Mouse (Mus musculus): ENCODE measurements at regions not wholly inside any gene's neighbourhood (a gene's known extent, or its start where the extent isn't known, plus 50 kb on each side); places are given as distances from the start of the nearest gene placed in this dataset.

DNA sequence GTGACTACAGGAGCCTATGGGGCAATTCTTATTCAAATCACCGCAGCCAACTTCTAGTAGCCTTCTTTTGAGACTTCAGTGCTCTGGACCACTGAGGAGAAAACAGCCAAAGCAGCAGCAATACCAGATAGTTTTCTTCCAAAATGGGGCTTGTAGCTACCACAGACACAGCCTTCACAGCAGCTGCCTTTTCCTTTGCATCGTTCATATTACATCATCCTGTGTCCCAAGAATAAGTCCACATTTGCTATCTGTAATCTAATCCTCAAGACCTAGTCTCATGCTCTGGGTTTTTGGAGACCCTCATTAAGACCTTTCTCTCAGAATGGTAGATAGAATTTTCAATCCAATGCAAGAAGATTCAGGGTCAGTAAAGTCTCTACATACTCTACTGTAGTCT, 258.2 kb upstream of the Rbms1 start:
- dilution Hi-C loops (cut with MboI; ENCODE audit: extremely low pct_ligation_motif_present, extremely low pct_unique_long_range_greater_than_20kb, low sequenced_read_pairs), result no loop called here

DNA sequence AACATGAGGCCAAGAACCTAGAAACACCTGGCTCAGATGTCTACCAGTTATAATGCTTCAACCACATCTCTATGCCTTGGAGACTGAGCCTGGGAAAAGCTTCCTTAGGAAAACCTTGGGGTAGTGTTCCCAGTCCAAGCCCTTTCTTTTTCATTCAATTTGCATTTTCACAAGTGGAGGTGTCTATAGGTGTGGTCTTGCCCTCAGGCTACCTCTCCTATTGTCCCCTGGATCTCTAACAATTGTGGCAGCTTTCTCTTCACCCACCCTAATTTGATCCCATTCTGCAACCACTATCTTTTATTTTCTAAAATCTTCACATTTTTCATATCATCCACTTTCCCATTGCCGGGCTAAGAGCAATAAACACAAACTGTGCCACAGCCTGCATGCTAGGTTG, 251.0 kb upstream of the Rbms1 start:
- H3K9ac ChIP-seq (ENCODE audit: insufficient read depth, low read depth), result no peak overlapping the region
- no peak overlapping the region for H3K4me2 ChIP-seq (ENCODE audit: insufficient read depth, low read depth, poor library complexity, severe bottlenecking)
- no peak for DNase-seq (ENCODE audit: extremely low read depth)

More for the DNA sequence above, 258.2 kb upstream of the Rbms1 start:
- Histone ChIP-seq H3K79me2 (replicated peaks; ENCODE audit: control insufficient read depth, extremely low read depth, insufficient read depth, poor library complexity, severe bottlenecking) (no peaks in the 10 kb centered on the region), H3K4me3 (replicated peaks in 1 of 3; ENCODE audit: low read depth in 2 of 3, low read length in 2 of 3, poor library complexity in 1 of 3) (no peak overlapping the region), H3K36me3 (replicated peaks in 1 of 2; ENCODE audit: control insufficient read depth in 1 of 2, insufficient read depth in 1 of 2, low read length in 1 of 2) (no peaks in the 10 kb centered on the region), H3K27me3 (replicated peaks) (no peaks in the 10 kb centered on the region), H3K9me3 (replicated peaks; ENCODE audit: low read length) (no peaks in the 10 kb centered on the region), H3K27ac (ENCODE audit: insufficient read depth, low read depth) (no peak overlapping the region), H3K9ac (ENCODE audit: insufficient read depth, low read depth) (no peak overlapping the region), H3K4me2 (ENCODE audit: insufficient read depth, low read depth, poor library complexity, severe bottlenecking) (no peak overlapping the region), H3K4me1 (ENCODE audit: control insufficient read depth in 1 of 2, insufficient read depth in 2 of 2) (no peaks in the 10 kb centered on the region)
- TF ChIP-seq CTCF (conservative IDR thresholded peaks at IDR 0.05 in 1 of 2, IDR thresholded peaks at IDR 0.05 in 1 of 2; ENCODE audit: low read depth in 2 of 2, low read length in 2 of 2) (no peak), UBTF (IDR thresholded peaks at IDR 0.05; ENCODE audit: low read depth, low read length) (no peak), EP300 (IDR thresholded peaks at IDR 0.05; ENCODE audit: low read length) (no peak), CHD1 (IDR thresholded peaks at IDR 0.05; ENCODE audit: low read depth, low read length) (no peak), BHLHE40 (IDR thresholded peaks at IDR 0.05; ENCODE audit: low read depth, low read length) (no peak), ZKSCAN1 (IDR thresholded peaks at IDR 0.05; ENCODE audit: borderline replicate concordance, low read depth, low read length) (no peak), TCF12 (IDR thresholded peaks at IDR 0.05; ENCODE audit: low read depth, low read length) (no peak), TBP (conservative IDR thresholded peaks at IDR 0.05; ENCODE audit: low read depth, low read length) (no peak), USF2 (conservative IDR thresholded peaks at IDR 0.05; ENCODE audit: low read depth, low read length) (no peak)
- DNase-seq (ENCODE audit: extremely low read depth), result no peak
- in situ Hi-C loops (cut with MboI; ENCODE audit: low pct_ligation_motif_present, low pct_unique_long_range_greater_than_20kb, low sequenced_read_pairs), result no loop called here

DNA sequence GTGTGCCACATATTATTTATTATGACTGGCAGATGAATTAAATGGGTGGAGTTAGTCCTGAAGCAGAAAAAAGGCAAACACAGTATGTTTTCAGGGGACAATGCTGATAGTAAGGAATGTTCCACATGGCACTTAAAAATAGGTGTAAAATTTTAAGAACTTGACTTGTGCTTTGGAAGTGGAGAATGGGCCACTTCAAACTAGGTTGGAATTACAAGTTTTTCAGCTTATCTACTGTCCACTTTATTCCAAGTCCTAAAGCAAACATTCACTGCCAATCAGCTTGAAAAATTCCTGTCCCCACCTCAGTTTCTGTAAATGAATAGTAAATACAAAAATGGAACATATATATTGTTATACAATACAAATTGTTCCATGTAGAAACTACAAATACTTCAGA, 238.4 kb upstream of the Rbms1 start:
- in situ Hi-C loops (cut with MboI; ENCODE audit: low pct_ligation_motif_present, low pct_unique_long_range_greater_than_20kb, low sequenced_read_pairs), result no loop called here

More for the DNA sequence above, 251.0 kb upstream of the Rbms1 start:
- H3K9me3 ChIP-seq (replicated peaks; ENCODE audit: low read length), result no peaks in the 10 kb centered on the region
- no peak overlapping the region for H3K27ac ChIP-seq (ENCODE audit: insufficient read depth, low read depth)
- no peaks in the 10 kb centered on the region for H3K27me3 ChIP-seq (replicated peaks)
- no peak overlapping the region for H3K4me3 ChIP-seq (replicated peaks in 1 of 3; ENCODE audit: low read depth in 2 of 3, low read length in 2 of 3, poor library complexity in 1 of 3)
- TF ChIP-seq USF2 (conservative IDR thresholded peaks at IDR 0.05; ENCODE audit: low read depth, low read length) (no peak), ZKSCAN1 (IDR thresholded peaks at IDR 0.05; ENCODE audit: borderline replicate concordance, low read depth, low read length) (no peak), ETS1 (conservative IDR thresholded peaks at IDR 0.05; ENCODE audit: low read depth, low read length) (no peak), MAX (IDR thresholded peaks at IDR 0.05; ENCODE audit: low read length) (no peak), BHLHE40 (IDR thresholded peaks at IDR 0.05; ENCODE audit: low read depth, low read length) (no peak), CHD1 (IDR thresholded peaks at IDR 0.05; ENCODE audit: low read depth, low read length) (no peak), TBP (conservative IDR thresholded peaks at IDR 0.05; ENCODE audit: low read depth, low read length) (no peak), ELF1 (IDR thresholded peaks at IDR 0.05; ENCODE audit: low read depth, low read length) (no peak)
- H3K4me1 ChIP-seq (ENCODE audit: control insufficient read depth in 1 of 2, insufficient read depth in 2 of 2), result no peaks in the 10 kb centered on the region
- no peaks in the 10 kb centered on the region for H3K79me2 ChIP-seq (replicated peaks; ENCODE audit: control insufficient read depth, extremely low read depth, insufficient read depth, poor library complexity, severe bottlenecking)
- H3K36me3 ChIP-seq (replicated peaks in 1 of 2; ENCODE audit: control insufficient read depth in 1 of 2, insufficient read depth in 1 of 2, low read length in 1 of 2), result no peaks in the 10 kb centered on the region
- in situ Hi-C loops (cut with MboI; ENCODE audit: low pct_ligation_motif_present, low pct_unique_long_range_greater_than_20kb, low sequenced_read_pairs), result no loop called here
- dilution Hi-C loops (cut with MboI; ENCODE audit: extremely low pct_ligation_motif_present, extremely low pct_unique_long_range_greater_than_20kb, low sequenced_read_pairs), result no loop called here

More for the DNA sequence above, 238.4 kb upstream of the Rbms1 start:
- H3K9me3 ChIP-seq (replicated peaks; ENCODE audit: low read length), result no peaks in the 10 kb centered on the region
- H3K27me3 ChIP-seq (replicated peaks), result no peaks in the 10 kb centered on the region
- no peak overlapping the region for H3K9ac ChIP-seq (ENCODE audit: insufficient read depth, low read depth)
- H3K79me2 ChIP-seq (replicated peaks; ENCODE audit: control insufficient read depth, extremely low read depth, insufficient read depth, poor library complexity, severe bottlenecking), result no peaks in the 10 kb centered on the region
- H3K4me2 ChIP-seq (ENCODE audit: insufficient read depth, low read depth, poor library complexity, severe bottlenecking), result no peak overlapping the region
- no peak overlapping the region for H3K27ac ChIP-seq (ENCODE audit: insufficient read depth, low read depth)
- no peaks in the 10 kb centered on the region for H3K36me3 ChIP-seq (replicated peaks in 1 of 2; ENCODE audit: control insufficient read depth in 1 of 2, insufficient read depth in 1 of 2, low read length in 1 of 2)
- dilution Hi-C loops (cut with MboI; ENCODE audit: extremely low pct_ligation_motif_present, extremely low pct_unique_long_range_greater_than_20kb, low sequenced_read_pairs), result no loop called here
- TF ChIP-seq CHD2 (IDR thresholded peaks at IDR 0.05; ENCODE audit: low read length) (no peak), NRF1 (IDR thresholded peaks at IDR 0.05; ENCODE audit: low read depth, low read length) (no peak), MAX (IDR thresholded peaks at IDR 0.05; ENCODE audit: low read length) (no peak), MEF2A (IDR thresholded peaks at IDR 0.05; ENCODE audit: borderline replicate concordance, low read depth, low read length) (no peak), RCOR1 (conservative IDR thresholded peaks at IDR 0.05; ENCODE audit: low read depth, low read length) (no peak), E2F4 (IDR thresholded peaks at IDR 0.05; ENCODE audit: insufficient replicate concordance, low read depth, low read length) (no peak), CHD1 (IDR thresholded peaks at IDR 0.05; ENCODE audit: low read depth, low read length) (no peak), SMC3 (IDR thresholded peaks at IDR 0.05; ENCODE audit: low read depth, low read length) (no peak), EP300 (IDR thresholded peaks at IDR 0.05; ENCODE audit: low read length) (no peak), MAFK (IDR thresholded peaks at IDR 0.05; ENCODE audit: insufficient replicate concordance, low read length) (no peak), ZMIZ1 (IDR thresholded peaks at IDR 0.05; ENCODE audit: low read depth, low read length) (no peak), CTCF (conservative IDR thresholded peaks at IDR 0.05 in 1 of 2, IDR thresholded peaks at IDR 0.05 in 1 of 2; ENCODE audit: low read depth in 2 of 2, low read length in 2 of 2) (no peak), BHLHE40 (IDR thresholded peaks at IDR 0.05; ENCODE audit: low read depth, low read length) (no peak), GABPA (IDR thresholded peaks at IDR 0.05; ENCODE audit: insufficient replicate concordance, low read depth, low read length) (no peak), ZKSCAN1 (IDR thresholded peaks at IDR 0.05; ENCODE audit: borderline replicate concordance, low read depth, low read length) (no peak), TBP (conservative IDR thresholded peaks at IDR 0.05; ENCODE audit: low read depth, low read length) (no peak), USF1 (IDR thresholded peaks at IDR 0.05; ENCODE audit: low read depth, low read length) (no peak)
- no peak overlapping the region for H3K4me3 ChIP-seq (replicated peaks in 1 of 3; ENCODE audit: low read depth in 2 of 3, low read length in 2 of 3, poor library complexity in 1 of 3)
- no peak for DNase-seq (ENCODE audit: extremely low read depth)
- no peaks in the 10 kb centered on the region for H3K4me1 ChIP-seq (ENCODE audit: control insufficient read depth in 1 of 2, insufficient read depth in 2 of 2)
